Mouse (Mus musculus): ENCODE measurements at regions not wholly inside any gene's neighbourhood (a gene's known extent, or its start where the extent isn't known, plus 50 kb on each side); places are given as distances from the start of the nearest gene placed in this dataset.

GRCm38 (mm10) chr8:113977072-113977471, 128.5 kb upstream of the Adamts18 start:
- Histone ChIP-seq H3K4me2 (ENCODE audit: low read depth, low read length) (no peak overlapping the region), H3K27ac (ENCODE audit: low read length) (no peak overlapping the region), H3K4me1 (ENCODE audit: control insufficient read depth, insufficient read depth, low read length) (no peaks in the 10 kb centered on the region), H3K9me3 (replicated peaks; ENCODE audit: control insufficient read depth, low read length) (peaks cover 7% of the 10 kb centered on the region), H3K4me3 (ENCODE audit: low read length) (no peak overlapping the region), H3K36me3 (ENCODE audit: control insufficient read depth, insufficient read depth) (no peaks in the 10 kb centered on the region), H3K27me3 (ENCODE audit: control insufficient read depth, insufficient read depth, low read length) (peaks cover 7% of the 10 kb centered on the region), H3K9ac (ENCODE audit: low read length) (no peak overlapping the region)
- ATAC-seq (replicated peaks; ENCODE audit: extremely low read depth, insufficient read depth, low FRiP score): no peak
- 38% methylated on average over 4 of the region's 4 CpGs for WGBS

- no peak overlapping the region for H3K4me3 ChIP-seq (ENCODE audit: low read length)
- H3K27me3 ChIP-seq (ENCODE audit: control insufficient read depth, insufficient read depth, low read length): peaks cover 19% of the 10 kb centered on the region
- no peaks in the 10 kb centered on the region for H3K4me1 ChIP-seq (ENCODE audit: control insufficient read depth, insufficient read depth, low read length)
- H3K9me3 ChIP-seq (replicated peaks; ENCODE audit: control insufficient read depth, low read length): peaks cover 7% of the 10 kb centered on the region
- H3K4me2 ChIP-seq (ENCODE audit: low read depth, low read length): no peak overlapping the region
- no peak overlapping the region for H3K9ac ChIP-seq (ENCODE audit: low read length)
- WGBS: 33% methylated on average over 9 of the region's 9 CpGs
- no peak for ATAC-seq (replicated peaks; ENCODE audit: extremely low read depth, insufficient read depth, low FRiP score)
- no peaks in the 10 kb centered on the region for H3K36me3 ChIP-seq (ENCODE audit: control insufficient read depth, insufficient read depth)
- H3K27ac ChIP-seq (ENCODE audit: low read length): no peak overlapping the region
These were observed 130.4 kb upstream of the Adamts18 start for GRCm38 (mm10) chr8:113978946-113979345.

GRCm38 (mm10) chr8:113979837-113980236, 131.3 kb upstream of the Adamts18 start:
- Histone ChIP-seq H3K9me3 (replicated peaks; ENCODE audit: control insufficient read depth, low read length) (peaks cover 7% of the 10 kb centered on the region), H3K36me3 (ENCODE audit: control insufficient read depth, insufficient read depth) (no peaks in the 10 kb centered on the region), H3K4me2 (ENCODE audit: low read depth, low read length) (no peak overlapping the region), H3K27ac (ENCODE audit: low read length) (no peak overlapping the region), H3K4me1 (ENCODE audit: control insufficient read depth, insufficient read depth, low read length) (no peaks in the 10 kb centered on the region), H3K4me3 (ENCODE audit: low read length) (no peak overlapping the region), H3K9ac (ENCODE audit: low read length) (no peak overlapping the region), H3K27me3 (ENCODE audit: control insufficient read depth, insufficient read depth, low read length) (peaks cover 19% of the 10 kb centered on the region)
- 87% methylated on average over 5 of the region's 5 CpGs for WGBS
- no peak for ATAC-seq (replicated peaks; ENCODE audit: extremely low read depth, insufficient read depth, low FRiP score)

GRCm38 (mm10) chr8:113981339-113981738, 132.8 kb upstream of the Adamts18 start:
- Histone ChIP-seq H3K27ac (ENCODE audit: low read length) (no peak overlapping the region), H3K9ac (ENCODE audit: low read length) (no peak overlapping the region), H3K4me3 (ENCODE audit: low read length) (no peak overlapping the region), H3K4me1 (ENCODE audit: control insufficient read depth, insufficient read depth, low read length) (no peaks in the 10 kb centered on the region), H3K27me3 (ENCODE audit: control insufficient read depth, insufficient read depth, low read length) (peaks cover 19% of the 10 kb centered on the region), H3K4me2 (ENCODE audit: low read depth, low read length) (no peak overlapping the region), H3K9me3 (replicated peaks; ENCODE audit: control insufficient read depth, low read length) (peaks cover 7% of the 10 kb centered on the region), H3K36me3 (ENCODE audit: control insufficient read depth, insufficient read depth) (no peaks in the 10 kb centered on the region)
- WGBS: 12% methylated on average over 1 of the region's 1 CpGs
- ATAC-seq (replicated peaks; ENCODE audit: extremely low read depth, insufficient read depth, low FRiP score): no peak

DNA sequence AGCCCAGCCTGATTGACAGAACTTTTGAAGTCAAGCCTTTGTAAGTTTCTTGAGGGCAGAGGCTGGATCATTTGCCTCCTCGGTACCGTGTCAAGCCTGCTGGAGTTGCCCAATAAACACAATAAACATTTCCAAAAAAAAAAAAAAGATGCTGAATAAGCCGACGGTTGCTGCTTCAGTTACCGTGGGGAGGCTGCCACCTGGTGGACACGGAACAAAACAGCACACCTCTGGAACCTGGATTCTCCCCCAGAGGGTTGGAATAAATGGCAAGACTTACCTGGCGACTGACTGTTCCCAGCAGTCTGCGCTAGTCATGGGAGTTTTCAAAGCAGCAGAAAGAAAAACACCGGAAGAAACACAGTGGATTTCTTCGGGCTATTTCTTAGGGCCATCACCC, 136.3 kb upstream of the Adamts18 start:
- Histone ChIP-seq H3K36me3 (ENCODE audit: control insufficient read depth, insufficient read depth) (no peaks in the 10 kb centered on the region), H3K4me3 (ENCODE audit: low read length) (no peak overlapping the region), H3K27me3 (ENCODE audit: control insufficient read depth, insufficient read depth, low read length) (peaks cover 17% of the 10 kb centered on the region), H3K9ac (ENCODE audit: low read length) (no peak overlapping the region), H3K4me2 (ENCODE audit: low read depth, low read length) (no peak overlapping the region; the same call in 1 of the 2 replicates), H3K27ac (ENCODE audit: low read length) (no peak overlapping the region), H3K4me1 (ENCODE audit: control insufficient read depth, insufficient read depth, low read length) (no peaks in the 10 kb centered on the region), H3K9me3 (replicated peaks; ENCODE audit: control insufficient read depth, low read length) (peaks cover 4% of the 10 kb centered on the region)
- ATAC-seq (replicated peaks; ENCODE audit: extremely low read depth, insufficient read depth, low FRiP score): no peak
- 6% methylated on average over 10 of the region's 10 CpGs for WGBS

DNA sequence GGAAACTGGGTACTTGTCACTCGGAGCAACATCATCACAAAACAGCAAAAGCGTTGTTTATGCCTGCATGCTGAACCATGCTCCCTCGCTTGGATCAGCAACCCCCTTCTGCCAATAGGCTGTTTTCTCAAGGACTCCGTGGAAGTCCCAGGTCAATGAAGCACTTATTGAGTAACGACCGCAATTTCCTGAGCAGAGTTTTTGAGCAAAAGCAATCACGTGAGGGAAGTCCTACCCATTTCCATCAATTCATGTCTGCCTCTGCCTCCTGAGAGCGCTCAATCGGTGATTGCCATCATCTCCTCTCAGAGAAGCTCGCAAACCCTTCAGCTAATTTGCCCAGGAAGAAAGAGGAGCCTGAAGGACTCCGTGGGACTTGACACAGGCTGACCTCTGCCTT, 136.9 kb upstream of the Adamts18 start:
- peaks cover 16% of the 10 kb centered on the region for H3K27me3 ChIP-seq (ENCODE audit: control insufficient read depth, insufficient read depth, low read length)
- no peak for ATAC-seq (replicated peaks; ENCODE audit: extremely low read depth, insufficient read depth, low FRiP score)

DNA sequence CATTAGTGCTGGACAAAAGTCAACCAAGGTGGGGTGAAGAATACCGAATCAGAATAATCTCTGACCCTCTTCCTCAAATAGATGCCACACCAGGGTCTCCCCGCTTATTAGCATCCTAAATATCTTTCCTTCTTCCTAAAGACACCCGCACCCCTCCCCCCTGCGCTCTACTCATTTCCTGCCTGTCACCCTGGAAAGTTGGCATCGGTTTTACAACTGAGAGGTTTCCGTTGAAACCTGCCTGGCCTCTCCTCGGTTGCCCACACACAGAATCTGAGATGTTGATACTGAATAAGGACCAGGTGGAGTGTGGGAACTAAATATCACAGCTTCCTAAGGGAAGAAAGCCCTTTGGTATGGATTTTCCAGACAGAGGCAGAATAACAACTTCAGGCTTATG, 137.4 kb upstream of the Adamts18 start:
- no peak overlapping the region for H3K4me3 ChIP-seq (ENCODE audit: low read length)
- H3K9ac ChIP-seq (ENCODE audit: low read length): no peak overlapping the region
- H3K4me2 ChIP-seq (ENCODE audit: low read depth, low read length): no peak overlapping the region
- no peak overlapping the region for H3K27ac ChIP-seq (ENCODE audit: low read length)
- H3K4me1 ChIP-seq (ENCODE audit: control insufficient read depth, insufficient read depth, low read length): no peaks in the 10 kb centered on the region
- no peak for ATAC-seq (replicated peaks; ENCODE audit: extremely low read depth, insufficient read depth, low FRiP score)
- H3K27me3 ChIP-seq (ENCODE audit: control insufficient read depth, insufficient read depth, low read length): peaks cover 14% of the 10 kb centered on the region
- H3K9me3 ChIP-seq (replicated peaks; ENCODE audit: control insufficient read depth, low read length): no peaks in the 10 kb centered on the region
- WGBS: 55% methylated on average over 7 of the region's 7 CpGs
- no peaks in the 10 kb centered on the region for H3K36me3 ChIP-seq (ENCODE audit: control insufficient read depth, insufficient read depth)

More for the DNA sequence above, 136.9 kb upstream of the Adamts18 start:
- Histone ChIP-seq H3K9me3 (replicated peaks; ENCODE audit: control insufficient read depth, low read length) (no peaks in the 10 kb centered on the region), H3K4me2 (ENCODE audit: low read depth, low read length) (no peak overlapping the region), H3K9ac (ENCODE audit: low read length) (no peak overlapping the region), H3K36me3 (ENCODE audit: control insufficient read depth, insufficient read depth) (no peaks in the 10 kb centered on the region), H3K27ac (ENCODE audit: low read length) (no peak overlapping the region), H3K4me3 (ENCODE audit: low read length) (no peak overlapping the region), H3K4me1 (ENCODE audit: control insufficient read depth, insufficient read depth, low read length) (no peaks in the 10 kb centered on the region)
- 48% methylated on average over 11 of the region's 11 CpGs for WGBS

DNA sequence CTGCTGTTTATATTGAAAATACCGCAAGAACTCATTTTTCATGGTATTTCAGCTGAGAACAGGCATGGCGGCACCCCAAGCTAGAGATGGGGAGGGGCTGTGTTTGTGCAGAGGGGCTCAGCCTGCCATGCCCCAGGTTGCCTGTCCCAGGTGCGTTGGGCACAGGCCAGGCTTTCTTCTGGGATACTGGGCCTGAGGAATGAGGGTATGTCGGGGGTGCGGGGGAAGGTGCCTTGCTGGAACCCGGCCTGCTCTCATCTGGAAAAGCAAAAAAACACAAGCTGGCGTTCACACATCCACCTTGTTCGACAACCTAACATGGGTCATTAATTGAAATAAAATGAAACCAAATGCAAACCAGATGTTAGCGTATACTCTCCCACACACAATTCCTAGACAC, 142.2 kb upstream of the Adamts18 start:
- WGBS: 78% methylated on average over 9 of the region's 9 CpGs
- Histone ChIP-seq H3K4me3 (ENCODE audit: low read length) (no peak overlapping the region), H3K4me1 (ENCODE audit: control insufficient read depth, insufficient read depth, low read length) (no peaks in the 10 kb centered on the region), H3K9me3 (replicated peaks; ENCODE audit: control insufficient read depth, low read length) (no peaks in the 10 kb centered on the region), H3K27me3 (ENCODE audit: control insufficient read depth, insufficient read depth, low read length) (no peaks in the 10 kb centered on the region), H3K9ac (ENCODE audit: low read length) (no peak overlapping the region), H3K36me3 (ENCODE audit: control insufficient read depth, insufficient read depth) (no peaks in the 10 kb centered on the region), H3K4me2 (ENCODE audit: low read depth, low read length) (no peak overlapping the region), H3K27ac (ENCODE audit: low read length) (no peak overlapping the region)
- no peak for ATAC-seq (replicated peaks; ENCODE audit: extremely low read depth, insufficient read depth, low FRiP score)

- H3K36me3 ChIP-seq (ENCODE audit: control insufficient read depth, insufficient read depth): no peaks in the 10 kb centered on the region
- no peak overlapping the region for H3K27ac ChIP-seq (ENCODE audit: low read length)
- no peaks in the 10 kb centered on the region for H3K27me3 ChIP-seq (ENCODE audit: control insufficient read depth, insufficient read depth, low read length)
- WGBS: 55% methylated on average over 6 of the region's 6 CpGs
- no peak overlapping the region for H3K4me2 ChIP-seq (ENCODE audit: low read depth, low read length)
- H3K9me3 ChIP-seq (replicated peaks; ENCODE audit: control insufficient read depth, low read length): no peaks in the 10 kb centered on the region
- H3K4me1 ChIP-seq (ENCODE audit: control insufficient read depth, insufficient read depth, low read length): no peaks in the 10 kb centered on the region
- no peak overlapping the region for H3K4me3 ChIP-seq (ENCODE audit: low read length)
- H3K9ac ChIP-seq (ENCODE audit: low read length): no peak overlapping the region
- no peak for ATAC-seq (replicated peaks; ENCODE audit: extremely low read depth, insufficient read depth, low FRiP score)
These were observed 134.5 kb upstream of the Nudt7 start for GRCm38 (mm10) chr8:113998881-113999280.

DNA sequence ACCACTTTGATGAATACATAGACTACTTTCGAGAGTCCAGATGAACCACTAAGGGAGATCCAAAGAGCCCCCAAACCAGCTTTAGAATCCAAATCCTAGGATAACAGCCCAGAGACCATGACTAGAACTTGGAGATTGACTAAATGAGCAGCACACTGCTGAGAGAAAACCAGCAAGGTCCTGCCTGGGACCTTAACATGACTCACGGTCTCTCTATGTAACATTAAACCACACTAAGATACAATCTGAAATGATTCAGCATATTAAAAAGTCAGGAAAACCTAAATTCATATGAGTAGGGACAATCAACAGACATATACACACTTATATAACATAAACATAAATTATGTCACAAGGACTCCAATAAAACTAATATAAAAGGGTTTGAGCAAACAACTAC, 131.7 kb upstream of the Nudt7 start:
- Histone ChIP-seq H3K4me1 (ENCODE audit: control insufficient read depth, insufficient read depth, low read length) (no peaks in the 10 kb centered on the region), H3K27ac (ENCODE audit: low read length) (no peak overlapping the region), H3K36me3 (ENCODE audit: control insufficient read depth, insufficient read depth) (no peaks in the 10 kb centered on the region), H3K4me2 (ENCODE audit: low read depth, low read length) (no peak overlapping the region), H3K9ac (ENCODE audit: low read length) (no peak overlapping the region), H3K27me3 (ENCODE audit: control insufficient read depth, insufficient read depth, low read length) (no peaks in the 10 kb centered on the region), H3K9me3 (replicated peaks; ENCODE audit: control insufficient read depth, low read length) (no peaks in the 10 kb centered on the region), H3K4me3 (ENCODE audit: low read length) (no peak overlapping the region)
- WGBS: 80% methylated on average over 2 of the region's 2 CpGs
- no peak for ATAC-seq (replicated peaks; ENCODE audit: extremely low read depth, insufficient read depth, low FRiP score)

All from heart, embryonic 16.5 days (tissue).